In the genomic region with DNA sequence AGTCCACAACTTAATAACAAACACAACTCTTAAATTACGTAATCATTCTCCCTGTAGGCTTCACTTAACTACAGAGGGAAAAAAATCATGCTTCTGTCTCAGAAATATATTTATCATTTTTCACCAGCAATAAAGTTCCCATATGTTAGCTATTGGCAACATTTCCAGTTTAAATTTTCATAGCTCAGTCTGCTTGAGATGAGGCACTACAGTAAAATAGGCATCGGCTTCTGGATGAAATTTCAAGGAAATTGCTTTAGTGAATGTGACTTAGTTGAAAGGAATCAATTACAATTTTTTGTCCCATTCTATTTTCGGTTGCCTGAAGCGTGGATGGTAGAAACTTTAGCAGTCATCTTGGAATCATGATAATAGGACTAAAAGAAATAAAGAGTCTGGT, we compare ENCODE assay signal across 22 mouse cellular contexts.
"Had no signal": no experiment of that assay in that cellular context is flagged by ENCODE, and none has a peak within 500 bp of the region (broad histone marks: within the 10 kb centered on the region; RNA-seq: fewer than 3 reads in every experiment).

No protein-coding gene starts in this region.

- H3K4me3 ChIP-seq: kidney, embryonic 15.5 days; limb, embryonic 10.5 days; limb, embryonic 13.5 days; liver, embryonic 12.5 days; liver, embryonic 15.5 days; lung, embryonic 15.5 days; megakaryocyte, embryonic 14.5 days; midbrain, embryonic 10.5 days; midbrain, embryonic 13.5 days; myocyte; neural tube, embryonic 13.5 days had no signal

- H3K36me3 ChIP-seq: kidney, embryonic 15.5 days; limb, embryonic 10.5 days; limb, embryonic 13.5 days; liver, embryonic 12.5 days; liver, embryonic 15.5 days; lung, embryonic 15.5 days; midbrain, embryonic 10.5 days; midbrain, embryonic 13.5 days; neural tube, embryonic 13.5 days had no signal

- H3K27me3 ChIP-seq: kidney, embryonic 15.5 days; limb, embryonic 13.5 days; liver, embryonic 12.5 days; liver, embryonic 15.5 days; lung, embryonic 15.5 days; megakaryocyte, embryonic 14.5 days; midbrain, embryonic 13.5 days; neural tube, embryonic 13.5 days had no signal

- H3K4me2 ChIP-seq: kidney, embryonic 15.5 days; limb, embryonic 13.5 days; liver, embryonic 12.5 days; liver, embryonic 15.5 days; lung, embryonic 15.5 days; midbrain, embryonic 13.5 days; neural tube, embryonic 13.5 days had no signal

- H3K9ac ChIP-seq: kidney, embryonic 15.5 days; limb, embryonic 13.5 days; liver, embryonic 12.5 days; liver, embryonic 15.5 days; lung, embryonic 15.5 days; midbrain, embryonic 13.5 days; neural tube, embryonic 13.5 days had no signal

- H3K4me1 ChIP-seq: kidney, embryonic 15.5 days; limb, embryonic 10.5 days; limb, embryonic 13.5 days; liver, embryonic 12.5 days; liver, embryonic 15.5 days; lung, embryonic 15.5 days; megakaryocyte, embryonic 14.5 days; midbrain, embryonic 10.5 days; midbrain, embryonic 13.5 days; neural tube, embryonic 13.5 days had no signal

- DNase-seq: kidney, adult 8-10 months; kidney, postnatal 10 days; kidney, postnatal 36 days; layer of hippocampus, postnatal 36 days; liver; lung, adult 18-20 months; lung, postnatal 10 days; lung, postnatal 36 days; right cerebral cortex, postnatal 14 days; thymus, postnatal 25 days had no signal

- H3K27ac ChIP-seq: kidney, embryonic 15.5 days; limb, embryonic 10.5 days; limb, embryonic 13.5 days; liver, embryonic 12.5 days; liver, embryonic 15.5 days; lung, embryonic 15.5 days; midbrain, embryonic 10.5 days; midbrain, embryonic 13.5 days; neural tube, embryonic 13.5 days had no signal

- H3K9me3 ChIP-seq: kidney, embryonic 15.5 days; limb, embryonic 10.5 days; limb, embryonic 13.5 days; liver, embryonic 12.5 days; liver, embryonic 15.5 days; lung, embryonic 15.5 days; megakaryocyte, embryonic 14.5 days; midbrain, embryonic 10.5 days; midbrain, embryonic 13.5 days; neural tube, embryonic 13.5 days had no signal

- ATAC-seq: liver, embryonic 12.5 days; midbrain, embryonic 13.5 days; midbrain, embryonic 16.5 days had no signal
